In genomic region chr3:37420641-37421040, GRCm38 (mm10) we compare ENCODE assay signal across 8 mouse cellular contexts. TPM values are rescaled to one million over a fixed set of nuclear protein-coding genes. Genes with fewer than 3 reads are reported as not detected.
DNase-seq lines count a peak whose midpoint lies in the region; ATAC-seq and TF ChIP-seq lines count a peak whose summit lies in the region.

No protein-coding gene starts in this region.

- H3K79me2 ChIP-seq in liver, adult 2 months (ENCODE audit: control insufficient read depth, insufficient read depth, low read length): no peaks in the 10 kb centered on the region; the same call in 1 of the 2 replicates

- H3K4me2 ChIP-seq in heart, embryonic 13.5 days: peak overlapping the region; percentile 91
- H3K4me2 ChIP-seq in forebrain, embryonic 12.5 days: peak overlapping the region; percentile 86

- peak overlapping the region; percentile 85 for H3K27ac ChIP-seq in heart, embryonic 13.5 days (replicated peaks)
- peak overlapping the region; percentile 93 for H3K27ac ChIP-seq in forebrain, embryonic 12.5 days
- H3K27ac ChIP-seq in liver, adult 2 months (replicated peaks; ENCODE audit: insufficient read depth, low read depth, low read length): peak overlapping the region; percentile 55
- H3K27ac ChIP-seq in olfactory bulb, adult 2 months (ENCODE audit: insufficient read depth, low read depth, low read length): no peak overlapping the region

- H3K4me3 ChIP-seq in heart, embryonic 13.5 days: peak overlapping the region; percentile 64
- peak overlapping the region; percentile 96 for H3K4me3 ChIP-seq in forebrain, embryonic 12.5 days (replicated peaks)
- peak overlapping the region; percentile 82 for H3K4me3 ChIP-seq in liver, adult 2 months (ENCODE audit: insufficient read depth, low read depth, low read length)
- peak overlapping the region; percentile 86 for H3K4me3 ChIP-seq in olfactory bulb, adult 2 months (ENCODE audit: insufficient read depth, low read depth, low read length)

- WGBS in heart, embryonic 13.5 days: under 1% methylated on average over 24 of the region's 24 CpGs
- 1% methylated on average over 24 of the region's 24 CpGs for WGBS in forebrain, embryonic 12.5 days
- WGBS in liver, adult 2 months: under 1% methylated on average over 24 of the region's 24 CpGs
- WGBS in olfactory bulb, adult 2 months: under 1% methylated on average over 24 of the region's 24 CpGs

- H3K36me3 ChIP-seq in heart, embryonic 13.5 days: peaks cover 11% of the 10 kb centered on the region
- H3K36me3 ChIP-seq in forebrain, embryonic 12.5 days (replicated peaks): no peaks in the 10 kb centered on the region
- H3K36me3 ChIP-seq in liver, adult 2 months (ENCODE audit: control insufficient read depth, insufficient read depth, low read length): peaks cover 4% of the 10 kb centered on the region

- H3K4me1 ChIP-seq in heart, embryonic 13.5 days: peaks cover 18% of the 10 kb centered on the region
- peaks cover 19% of the 10 kb centered on the region for H3K4me1 ChIP-seq in forebrain, embryonic 12.5 days
- H3K4me1 ChIP-seq in liver, adult 2 months (ENCODE audit: control insufficient read depth, insufficient read depth, low read length): peaks cover 2% of the 10 kb centered on the region; the same call in 1 of the 2 replicates
- no peaks in the 10 kb centered on the region for H3K4me1 ChIP-seq in olfactory bulb, adult 2 months (ENCODE audit: control insufficient read depth, insufficient read depth, low read length)

- ATAC-seq in heart, embryonic 13.5 days (ENCODE audit: extremely low read depth, insufficient number of reproducible peaks, low FRiP score, low TSS enrichment): no peak
- no peak for ATAC-seq in forebrain, embryonic 12.5 days (ENCODE audit: low FRiP score)

- no peaks in the 10 kb centered on the region for H3K27me3 ChIP-seq in heart, embryonic 13.5 days (replicated peaks)
- no peaks in the 10 kb centered on the region for H3K27me3 ChIP-seq in forebrain, embryonic 12.5 days
- no peaks in the 10 kb centered on the region for H3K27me3 ChIP-seq in liver, adult 2 months (ENCODE audit: control insufficient read depth, insufficient read depth, low read length)

- DNase-seq in heart, postnatal 4 days: no peak
- peak; percentile 46 for DNase-seq in 416B (ENCODE audit: low read depth)
- peak; percentile 27 for DNase-seq in T-cell, adult 2 months (ENCODE audit: low spot score)
- peak; percentile 42 for DNase-seq in liver, adult 2 months (ENCODE audit: extremely low read depth, low read depth, low spot score)
- no peak for DNase-seq in ovary, postnatal 10 days (ENCODE audit: low spot score)

- no peak for TF ChIP-seq CTCF in liver, adult 2 months (IDR thresholded peaks at IDR 0.05; ENCODE audit: low read depth, low read length)
- no peak for TF ChIP-seq CTCF in olfactory bulb, adult 2 months (IDR thresholded peaks at IDR 0.05; ENCODE audit: insufficient read depth, low read depth, low read length)

- no peak for TF ChIP-seq POLR2A in liver, adult 2 months (IDR thresholded peaks at IDR 0.05; ENCODE audit: extremely low read depth, insufficient read depth, low read length)
- TF ChIP-seq POLR2A in olfactory bulb, adult 2 months (IDR thresholded peaks at IDR 0.05; ENCODE audit: insufficient read depth, low read depth, low read length): no peak

- no peaks in the 10 kb centered on the region for H3K9me3 ChIP-seq in heart, embryonic 13.5 days
- no peaks in the 10 kb centered on the region for H3K9me3 ChIP-seq in forebrain, embryonic 12.5 days

- peak overlapping the region; percentile 82 for H3K9ac ChIP-seq in heart, embryonic 13.5 days
- peak overlapping the region; percentile 72 for H3K9ac ChIP-seq in forebrain, embryonic 12.5 days
- peak overlapping the region; percentile 53 for H3K9ac ChIP-seq in liver, adult 2 months (ENCODE audit: low read depth, low read length)

RNA-seq across cellular contexts. Expression of gene Nudt6, which starts 0.6 kb away (rescaled TPM):
- 9.8 and 11.8 TPM in 2 replicates for polyA plus RNA-seq in heart, embryonic 13.5 days (2015; fragmentation: Nextera tagmentation; extraction: Ambion mirVana)
- total RNA-seq in heart, postnatal 4 days (2021): 10 to 100 TPM; 15.0 to 15.1 TPM
- 3.2 and 3.3 TPM in 2 replicates for polyA plus RNA-seq in forebrain, embryonic 12.5 days (2016; fragmentation: Nextera tagmentation; extraction: Ambion mirVana)
- total RNA-seq in liver, adult 2 months (2014; rRNA removed): 8.0 and 11.3 TPM in 2 replicates
- 28.4 and 32.4 TPM in 2 replicates for polyA plus RNA-seq in liver, adult 2 months (2012; rRNA removed)
- polyA plus RNA-seq in olfactory bulb, adult 2 months (2012; ENCODE audit: insufficient read depth, insufficient read length, low replicate concordance, missing spikeins): not detected in 2 replicates

RNA-seq across cellular contexts. Expression of gene Spata5, which starts 0.9 kb away (rescaled TPM):
- 21.4 and 23.6 TPM in 2 replicates for polyA plus RNA-seq in heart, embryonic 13.5 days (2015; fragmentation: Nextera tagmentation; extraction: Ambion mirVana)
- total RNA-seq in heart, postnatal 4 days (2021): 10 to 100 TPM; 25.4 to 28.9 TPM
- polyA plus RNA-seq in forebrain, embryonic 12.5 days (2016; fragmentation: Nextera tagmentation; extraction: Ambion mirVana): 44.8 and 48.9 TPM in 2 replicates
- total RNA-seq in liver, adult 2 months (2014; rRNA removed): 7.2 and 8.7 TPM in 2 replicates
- 1.1 and 1.3 TPM in 2 replicates for polyA plus RNA-seq in liver, adult 2 months (2012; rRNA removed)
- polyA plus RNA-seq in olfactory bulb, adult 2 months (2012; ENCODE audit: insufficient read depth, insufficient read length, low replicate concordance, missing spikeins): not detected in 2 replicates

Comparison
In these comparisons a context has a peak if more than half of its experiments do, and no peak if none do; other contexts are left out.
1. DNase-seq: peak in 416B (single experiment), T-cell, adult 2 months (single experiment) and liver, adult 2 months (single experiment); none in heart, postnatal 4 days (single experiment) and ovary, postnatal 10 days (single experiment).
2. Peak in every context shown above with its lines, with median percentiles within 50 percentile points of each other: H3K4me3 ChIP-seq and H3K9ac ChIP-seq.